Mouse (Mus musculus) A20 (cell line): ENCODE results near the gene Prkar1b.
A peak's percentile ranks its signal among the peaks of the same experiment; 100 is the strongest.

ENCODE experiments used
- DNase-seq: peaks from one replicate; pipeline ENCODE4 v3.0.0-alpha.2; 2011; ENCODE audit warnings: low read depth, low spot score

Gene Prkar1b

GRCm38 (mm10) chr5:139066861-139067614, 82.8 kb downstream of the Prkar1b start:
- DNase-seq = no peak

GRCm38 (mm10) chr5:139064611-139065010, 85.2 kb downstream of the Prkar1b start:
- peak; percentile 10 for DNase-seq

- no peak for DNase-seq
Observed at GRCm38 (mm10) chr5:139061680-139062079, 88.1 kb downstream of the Prkar1b start.

- DNase-seq = no peak
Observed at GRCm38 (mm10) chr5:139060460-139061051, 89.2 kb downstream of the Prkar1b start.

- no peak for DNase-seq
Observed at GRCm38 (mm10) chr5:139053176-139053575, 96.6 kb downstream of the Prkar1b start.

- DNase-seq = no peak
Observed at GRCm38 (mm10) chr5:139051276-139051675, 98.5 kb downstream of the Prkar1b start.

GRCm38 (mm10) chr5:139049367-139049766, 100.4 kb downstream of the Prkar1b start:
- no peak for DNase-seq

- no peak for DNase-seq
Observed at GRCm38 (mm10) chr5:139047171-139047570, 102.6 kb downstream of the Prkar1b start.

- DNase-seq = peak; percentile 27
Observed at GRCm38 (mm10) chr5:139046636-139047035, 103.2 kb downstream of the Prkar1b start.

GRCm38 (mm10) chr5:139043546-139043945, 106.3 kb downstream of the Prkar1b start:
- no peak for DNase-seq

GRCm38 (mm10) chr5:139042299-139042698, 107.5 kb downstream of the Prkar1b start:
- no peak for DNase-seq

- no peak for DNase-seq
Observed at GRCm38 (mm10) chr5:139035171-139035570, 114.6 kb downstream of the Prkar1b start.

GRCm38 (mm10) chr5:139034746-139035145, 115.1 kb downstream of the Prkar1b start:
- no peak for DNase-seq

GRCm38 (mm10) chr5:139033406-139034317, 116.1 kb downstream of the Prkar1b start:
- no peak for DNase-seq

GRCm38 (mm10) chr5:139027603-139028002, 122.2 kb downstream of the Prkar1b start:
- no peak for DNase-seq

GRCm38 (mm10) chr5:139024351-139025105, 125.3 kb downstream of the Prkar1b start:
- no peak for DNase-seq

GRCm38 (mm10) chr5:139020595-139020994, 129.2 kb downstream of the Prkar1b start:
- DNase-seq = no peak

- DNase-seq = no peak
Observed at GRCm38 (mm10) chr5:139017371-139018124, 132.3 kb downstream of the Prkar1b start.

- no peak for DNase-seq
Observed at GRCm38 (mm10) chr5:139015097-139015496, 134.7 kb downstream of the Prkar1b start.

- DNase-seq = no peak
Observed at GRCm38 (mm10) chr5:139010649-139011048, 139.2 kb downstream of the Prkar1b start.
